Mouse (Mus musculus): ENCODE results near the gene Unc93b1. TPM values are rescaled to one million over a fixed set of nuclear protein-coding genes. Genes with fewer than 3 reads are reported as not detected.
A peak's percentile ranks its signal among the peaks of the same experiment; 100 is the strongest.

The Unc93b1 gene
- polyA plus RNA-seq, 1 experiment from 2014 or later = 21.3 TPM

GRCm38 (mm10) chr19:3930262-3931057 lies 4.5 kb upstream of the Unc93b1 start:
- Histone ChIP-seq H3K4me1 (ENCODE audit: control insufficient read depth, insufficient read depth, low read length) (peaks cover 28% of the 10 kb centered on the region), H3K9ac (ENCODE audit: low read depth, low read length) (no peak overlapping the region), H3K9me3 (ENCODE audit: control insufficient read depth, low read length) (no peaks in the 10 kb centered on the region), H3K4me2 (ENCODE audit: low read depth, low read length) (no peak overlapping the region), H3K27ac (replicated peaks; ENCODE audit: low read depth, low read length) (peak overlapping the region; percentile 69), H3K27me3 (replicated peaks; ENCODE audit: control insufficient read depth, insufficient read depth, low read length) (no peaks in the 10 kb centered on the region), H3K36me3 (ENCODE audit: control insufficient read depth, insufficient read depth, low read length) (no peaks in the 10 kb centered on the region), H3K4me3 (ENCODE audit: low read depth, low read length) (no peak overlapping the region)
- DNase-seq (ENCODE audit: low spot score) = peak; percentile 56
- ATAC-seq (ENCODE audit: low read depth) = no peak
- 62% methylated on average over 20 of the region's 21 CpGs for WGBS

DNA sequence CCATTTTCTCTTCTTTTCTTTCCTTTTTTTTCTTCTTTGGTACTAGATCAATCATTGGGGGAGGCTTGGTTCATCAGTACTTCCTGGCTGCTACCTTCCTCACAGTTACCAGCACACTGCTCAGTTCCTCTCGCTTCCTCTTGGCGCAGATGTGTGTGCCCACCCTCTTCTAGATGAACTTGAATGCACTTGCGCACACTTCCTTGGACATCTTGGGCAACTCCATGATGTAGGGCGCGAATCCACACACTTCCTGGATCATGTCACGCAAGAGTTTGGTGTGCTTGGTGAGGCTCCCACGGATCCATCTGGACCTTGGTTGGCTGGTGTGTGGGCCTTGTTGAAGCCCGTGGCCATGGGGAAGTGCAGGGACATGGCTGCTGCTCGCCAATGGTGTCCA lies 3.3 kb upstream of the Unc93b1 start:
- Histone ChIP-seq H3K36me3 (ENCODE audit: control insufficient read depth, insufficient read depth, low read length) (no peaks in the 10 kb centered on the region), H3K4me2 (ENCODE audit: low read depth, low read length) (no peak overlapping the region), H3K9ac (ENCODE audit: low read depth, low read length) (no peak overlapping the region), H3K27me3 (replicated peaks; ENCODE audit: control insufficient read depth, insufficient read depth, low read length) (no peaks in the 10 kb centered on the region), H3K4me3 (ENCODE audit: low read depth, low read length) (no peak overlapping the region), H3K27ac (replicated peaks; ENCODE audit: low read depth, low read length) (no peak overlapping the region), H3K9me3 (ENCODE audit: control insufficient read depth, low read length) (no peaks in the 10 kb centered on the region), H3K4me1 (ENCODE audit: control insufficient read depth, insufficient read depth, low read length) (peaks cover 26% of the 10 kb centered on the region)
- 89% methylated on average over 9 of the region's 9 CpGs for WGBS
- DNase-seq (ENCODE audit: low spot score) = no peak
- no peak for ATAC-seq (ENCODE audit: low read depth)

DNA sequence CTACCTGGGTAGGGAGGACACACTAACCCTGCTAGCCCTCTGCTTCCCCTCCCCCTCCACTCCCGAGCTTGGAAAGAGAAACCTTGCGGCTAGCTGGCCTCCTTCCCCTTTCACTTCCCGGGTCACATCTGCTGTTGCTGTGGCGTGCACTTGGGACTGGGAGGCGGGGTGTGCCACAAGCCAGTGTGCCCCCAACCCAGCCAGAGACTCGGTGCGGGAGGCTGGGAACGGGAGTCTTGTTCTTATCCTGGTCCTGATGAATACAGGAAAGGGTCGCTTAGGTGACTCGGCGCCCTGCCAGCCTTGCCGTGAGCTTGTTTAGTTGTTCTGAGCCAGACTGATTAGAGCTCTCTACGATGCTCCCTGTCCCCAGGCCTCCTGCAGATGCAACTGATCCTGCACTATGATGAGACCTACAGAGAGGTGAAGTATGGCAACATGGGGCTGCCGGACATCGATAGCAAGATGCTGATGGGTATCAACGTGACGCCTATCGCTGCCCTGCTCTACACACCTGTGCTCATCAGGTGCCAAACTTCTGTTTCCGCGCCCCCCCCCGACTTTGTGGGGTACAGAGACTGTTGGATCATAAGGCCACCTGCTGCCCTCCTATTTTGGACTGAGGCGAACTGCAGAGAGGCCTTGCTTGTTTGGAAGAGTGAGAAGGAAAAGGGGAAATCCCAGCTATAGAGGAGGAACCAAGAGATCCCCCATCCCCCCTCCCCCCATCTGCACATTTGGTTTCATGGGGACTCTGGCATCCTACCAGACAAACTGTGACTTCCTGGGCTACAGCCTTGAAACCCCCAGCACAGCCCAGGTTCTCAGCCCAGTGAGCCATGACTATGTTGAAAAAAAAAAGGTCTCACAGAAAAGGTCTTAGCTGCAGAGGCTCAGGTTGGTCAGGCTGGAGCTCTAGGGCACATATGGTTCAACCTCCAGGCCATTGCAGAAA lies 1.2 kb downstream of the Unc93b1 start:
- Histone ChIP-seq H3K27me3 (replicated peaks; ENCODE audit: control insufficient read depth, insufficient read depth, low read length) (no peaks in the 10 kb centered on the region), H3K4me2 (ENCODE audit: low read depth, low read length) (peak overlapping the region; percentile 81), H3K4me3 (ENCODE audit: low read depth, low read length) (peak overlapping the region; percentile 44), H3K36me3 (ENCODE audit: control insufficient read depth, insufficient read depth, low read length) (no peaks in the 10 kb centered on the region), H3K9ac (ENCODE audit: low read depth, low read length) (peak overlapping the region; percentile 56), H3K4me1 (ENCODE audit: control insufficient read depth, insufficient read depth, low read length) (peaks cover 13% of the 10 kb centered on the region), H3K9me3 (ENCODE audit: control insufficient read depth, low read length) (no peaks in the 10 kb centered on the region), H3K27ac (replicated peaks; ENCODE audit: low read depth, low read length) (no peak overlapping the region)
- DNase-seq (ENCODE audit: low spot score) = peak; percentile 53
- 8% methylated on average over 22 of the region's 22 CpGs for WGBS
- 0 out of 2 replicates have a peak, but pooled peaks have one; percentile 17 for ATAC-seq (ENCODE audit: low read depth)

DNA sequence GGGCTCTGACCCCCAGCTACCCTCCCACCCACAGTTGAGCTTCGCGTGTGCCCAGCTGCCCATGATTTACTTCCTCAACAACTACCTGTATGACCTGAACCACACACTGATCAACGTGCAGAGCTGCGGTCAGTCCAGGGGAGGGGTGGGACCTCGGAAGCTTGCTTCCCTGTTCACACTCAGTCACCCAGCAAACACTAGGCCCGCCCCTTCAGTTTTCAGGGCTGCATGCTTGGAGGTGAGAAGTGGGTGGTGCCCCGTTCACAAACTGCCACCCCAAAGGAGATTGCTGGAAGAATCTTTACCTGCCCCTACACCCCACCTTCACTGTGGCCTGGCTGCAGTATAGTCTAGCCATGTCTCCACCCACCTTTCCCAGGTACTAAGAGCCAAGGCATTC lies 7.3 kb downstream of the Unc93b1 start:
- no peak for ATAC-seq (ENCODE audit: low read depth)
- Histone ChIP-seq H3K4me3 (ENCODE audit: low read depth, low read length) (no peak overlapping the region), H3K27ac (replicated peaks; ENCODE audit: low read depth, low read length) (no peak overlapping the region), H3K4me2 (ENCODE audit: low read depth, low read length) (no peak overlapping the region), H3K36me3 (ENCODE audit: control insufficient read depth, insufficient read depth, low read length) (no peaks in the 10 kb centered on the region), H3K9ac (ENCODE audit: low read depth, low read length) (no peak overlapping the region), H3K27me3 (replicated peaks; ENCODE audit: control insufficient read depth, insufficient read depth, low read length) (no peaks in the 10 kb centered on the region), H3K9me3 (ENCODE audit: control insufficient read depth, low read length) (no peaks in the 10 kb centered on the region), H3K4me1 (ENCODE audit: control insufficient read depth, insufficient read depth, low read length) (no peaks in the 10 kb centered on the region)
- 88% methylated on average over 7 of the region's 7 CpGs for WGBS
- no peak for DNase-seq (ENCODE audit: low spot score)

DNA sequence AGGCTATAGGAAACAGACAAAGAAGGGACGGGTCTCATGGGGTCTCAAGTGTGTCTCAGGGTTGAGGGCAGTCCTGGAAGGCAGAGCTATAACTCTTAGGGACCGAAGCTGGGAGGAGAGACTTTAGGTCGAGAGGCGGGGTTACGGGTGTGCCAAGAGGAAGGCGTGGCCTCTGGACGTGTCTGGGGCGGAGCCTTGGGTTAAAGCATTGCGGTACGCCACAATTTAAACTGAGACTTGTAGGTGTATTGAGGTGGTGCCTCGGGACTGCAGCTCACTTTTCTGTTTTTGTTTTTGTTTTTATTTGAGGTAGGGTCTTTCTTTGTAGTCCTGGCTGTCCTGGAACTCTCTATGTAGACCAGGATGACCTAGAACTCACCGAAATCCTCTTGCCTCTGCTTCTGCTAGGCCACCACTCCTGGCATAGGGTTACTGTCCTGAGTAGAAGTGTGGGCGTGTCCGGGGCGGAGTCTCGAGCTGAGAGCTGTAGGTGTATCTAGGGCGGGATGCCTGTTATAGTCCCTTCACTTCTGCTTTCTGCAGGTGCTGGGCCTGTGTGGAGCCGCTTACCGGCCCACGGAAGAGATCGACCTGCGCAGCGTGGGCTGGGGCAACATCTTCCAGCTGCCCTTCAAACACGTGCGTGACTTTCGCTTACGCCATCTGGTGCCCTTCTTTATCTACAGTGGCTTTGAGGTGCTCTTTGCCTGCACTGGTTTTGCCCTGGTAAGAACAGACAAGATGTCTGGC lies 8.2 kb downstream of the Unc93b1 start:
- Histone ChIP-seq H3K4me3 (ENCODE audit: low read depth, low read length) (no peak overlapping the region), H3K4me2 (ENCODE audit: low read depth, low read length) (peak overlapping the region; percentile 20; the same call in 1 of the 2 replicates), H3K27me3 (replicated peaks; ENCODE audit: control insufficient read depth, insufficient read depth, low read length) (no peaks in the 10 kb centered on the region), H3K9me3 (ENCODE audit: control insufficient read depth, low read length) (no peaks in the 10 kb centered on the region), H3K9ac (ENCODE audit: low read depth, low read length) (no peak overlapping the region), H3K36me3 (ENCODE audit: control insufficient read depth, insufficient read depth, low read length) (no peaks in the 10 kb centered on the region), H3K4me1 (ENCODE audit: control insufficient read depth, insufficient read depth, low read length) (no peaks in the 10 kb centered on the region), H3K27ac (replicated peaks; ENCODE audit: low read depth, low read length) (no peak overlapping the region)
- DNase-seq (ENCODE audit: low spot score) (no peak), ATAC-seq (ENCODE audit: low read depth) (no peak)
- WGBS = 21% methylated on average over 24 of the region's 27 CpGs

DNA sequence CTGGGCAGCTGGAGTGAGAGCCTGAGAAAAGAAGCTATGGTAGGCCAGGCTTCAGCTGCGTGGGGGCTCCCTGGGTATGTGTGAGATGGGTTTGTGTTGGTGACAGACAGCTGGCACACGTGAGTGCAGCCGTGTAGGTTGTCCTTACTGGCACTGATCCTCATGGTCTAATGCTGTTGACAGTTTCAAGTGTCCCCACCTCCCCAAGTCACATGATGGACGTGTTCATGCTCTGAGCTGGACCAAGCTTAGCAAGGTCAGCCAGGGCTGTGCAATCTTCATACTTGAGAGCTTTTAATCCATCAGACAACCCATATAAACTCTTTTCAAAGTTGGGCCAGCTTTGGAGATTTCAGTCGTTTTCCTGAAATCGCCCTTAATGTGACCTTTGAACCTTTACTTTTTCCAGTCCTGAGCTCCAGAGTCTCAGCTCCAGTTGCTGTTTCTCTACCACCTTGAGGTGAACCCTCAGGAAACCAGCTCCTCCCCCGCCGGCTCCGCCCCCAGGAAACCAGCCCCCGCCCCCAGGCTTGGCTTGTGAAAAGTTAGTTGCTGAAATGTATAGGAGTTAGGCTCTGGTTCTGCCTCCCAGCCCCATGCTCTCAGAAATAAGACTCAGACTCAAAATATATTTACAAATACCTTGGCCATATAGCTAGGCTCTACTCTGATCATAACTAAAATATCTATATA lies 11.0 kb downstream of the Unc93b1 start:
- no peak for ATAC-seq (ENCODE audit: low read depth)
- no peak overlapping the region for H3K4me2 ChIP-seq (ENCODE audit: low read depth, low read length)
- H3K36me3 ChIP-seq (ENCODE audit: control insufficient read depth, insufficient read depth, low read length) = no peaks in the 10 kb centered on the region
- no peaks in the 10 kb centered on the region for H3K9me3 ChIP-seq (ENCODE audit: control insufficient read depth, low read length)
- no peak overlapping the region for H3K9ac ChIP-seq (ENCODE audit: low read depth, low read length)
- no peak overlapping the region for H3K27ac ChIP-seq (replicated peaks; ENCODE audit: low read depth, low read length)
- H3K4me3 ChIP-seq (ENCODE audit: low read depth, low read length) = no peak overlapping the region
- H3K4me1 ChIP-seq (ENCODE audit: control insufficient read depth, insufficient read depth, low read length) = no peaks in the 10 kb centered on the region
- H3K27me3 ChIP-seq (replicated peaks; ENCODE audit: control insufficient read depth, insufficient read depth, low read length) = no peaks in the 10 kb centered on the region
- WGBS = 26% methylated on average over 10 of the region's 10 CpGs
- no peak for DNase-seq (ENCODE audit: low spot score)

- Histone ChIP-seq H3K9me3 (ENCODE audit: control insufficient read depth, low read length) (no peaks in the 10 kb centered on the region), H3K9ac (ENCODE audit: low read depth, low read length) (no peak overlapping the region), H3K4me2 (ENCODE audit: low read depth, low read length) (no peak overlapping the region), H3K4me1 (ENCODE audit: control insufficient read depth, insufficient read depth, low read length) (no peaks in the 10 kb centered on the region), H3K27ac (replicated peaks; ENCODE audit: low read depth, low read length) (no peak overlapping the region), H3K4me3 (ENCODE audit: low read depth, low read length) (no peak overlapping the region), H3K36me3 (ENCODE audit: control insufficient read depth, insufficient read depth, low read length) (no peaks in the 10 kb centered on the region), H3K27me3 (replicated peaks; ENCODE audit: control insufficient read depth, insufficient read depth, low read length) (no peaks in the 10 kb centered on the region)
- ATAC-seq (ENCODE audit: low read depth) = peak; percentile 84
- peak; percentile 56 for DNase-seq (ENCODE audit: low spot score)
- WGBS = 0% methylated on average over 2 of the region's 2 CpGs
These were observed 11.7 kb downstream of the Unc93b1 start for GRCm38 (mm10) chr19:3946715-3947114.

DNA sequence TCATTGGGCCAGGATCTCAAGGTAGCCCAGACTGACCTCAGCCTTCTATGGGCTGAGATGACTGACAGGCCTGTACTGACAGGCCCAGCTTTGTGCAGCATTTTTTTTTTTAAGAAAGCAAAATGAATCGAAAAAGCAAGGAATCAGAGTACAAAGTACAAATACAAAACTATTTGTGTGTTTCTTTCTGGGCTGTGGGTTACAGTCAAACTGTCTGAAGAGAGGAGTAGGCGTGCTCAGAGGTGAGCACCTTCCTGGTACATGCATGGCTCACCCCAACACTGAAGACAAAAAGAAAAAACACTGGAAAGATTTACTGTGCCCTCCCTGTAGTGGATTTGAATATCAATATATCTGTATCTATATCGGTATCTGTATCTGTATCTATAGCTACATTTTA lies 12.8 kb downstream of the Unc93b1 start:
- no peak overlapping the region for H3K9ac ChIP-seq (ENCODE audit: low read depth, low read length)

More for the DNA sequence above, 12.8 kb downstream of the Unc93b1 start:
- no peak overlapping the region for H3K27ac ChIP-seq (replicated peaks; ENCODE audit: low read depth, low read length)
- ATAC-seq (ENCODE audit: low read depth) = no peak
- H3K4me2 ChIP-seq (ENCODE audit: low read depth, low read length) = no peak overlapping the region
- no peaks in the 10 kb centered on the region for H3K9me3 ChIP-seq (ENCODE audit: control insufficient read depth, low read length)
- no peaks in the 10 kb centered on the region for H3K4me1 ChIP-seq (ENCODE audit: control insufficient read depth, insufficient read depth, low read length)
- no peak for DNase-seq (ENCODE audit: low spot score)
- WGBS = 74% methylated on average over 3 of the region's 3 CpGs
- H3K27me3 ChIP-seq (replicated peaks; ENCODE audit: control insufficient read depth, insufficient read depth, low read length) = no peaks in the 10 kb centered on the region
- H3K36me3 ChIP-seq (ENCODE audit: control insufficient read depth, insufficient read depth, low read length) = no peaks in the 10 kb centered on the region
- H3K4me3 ChIP-seq (ENCODE audit: low read depth, low read length) = no peak overlapping the region
